In genomic region chr6:124447356-124447755, GRCm38 (mm10) we compare ENCODE assay signal across 34 mouse cellular contexts. TPM values are rescaled to one million over a fixed set of nuclear protein-coding genes. Genes with fewer than 3 reads are reported as not detected.
"Had no signal": no experiment of that assay in that cellular context is flagged by ENCODE, and none has a peak within 500 bp of the region (broad histone marks: within the 10 kb centered on the region; RNA-seq: fewer than 3 reads in every experiment).

No protein-coding gene starts in this region.

- H3K27ac ChIP-seq: heart, embryonic 10.5 days; heart, embryonic 13.5 days; heart, embryonic 15.5 days; hindbrain, embryonic 10.5 days; hindbrain, embryonic 12.5 days; hindbrain, embryonic 13.5 days; hindbrain, embryonic 14.5 days; hindbrain, embryonic 15.5 days; hindbrain, postnatal 0 days; intestine, embryonic 15.5 days; layer of hippocampus, adult 2 months; left cerebral cortex, adult 2 months had no signal

- DNase-seq: heart, postnatal 10 days; heart, postnatal 14 days; heart, postnatal 36 days; heart, postnatal 4 days; kidney, adult 11 months; kidney, adult 18-20 months; kidney, adult 2 months; kidney, adult 8-10 months; kidney, adult 9 months; kidney, postnatal 10 days; kidney, postnatal 14 days; kidney, postnatal 25 days; kidney, postnatal 36 days; kidney, postnatal 4 days; layer of hippocampus, adult 9-11 months; layer of hippocampus, postnatal 36 days had no signal

- H3K27me3 ChIP-seq: heart, embryonic 15.5 days; hindbrain, embryonic 12.5 days; hindbrain, embryonic 13.5 days; hindbrain, embryonic 15.5 days; intestine, embryonic 15.5 days had no signal

- H3K4me3 ChIP-seq: heart, embryonic 10.5 days; heart, embryonic 12.5 days; heart, embryonic 13.5 days; heart, embryonic 15.5 days; hindbrain, embryonic 10.5 days; hindbrain, embryonic 12.5 days; hindbrain, embryonic 13.5 days; hindbrain, embryonic 15.5 days; intestine, embryonic 15.5 days; layer of hippocampus, adult 2 months; left cerebral cortex, adult 2 months had no signal

- H3K36me3 ChIP-seq: heart, embryonic 10.5 days; heart, embryonic 12.5 days; heart, embryonic 13.5 days; heart, embryonic 15.5 days; hindbrain, embryonic 10.5 days; intestine, embryonic 15.5 days had no signal

- H3K4me1 ChIP-seq: heart, embryonic 10.5 days; heart, embryonic 12.5 days; heart, embryonic 13.5 days; heart, embryonic 15.5 days; hindbrain, embryonic 10.5 days; hindbrain, embryonic 12.5 days; hindbrain, embryonic 13.5 days; hindbrain, embryonic 15.5 days had no signal

- H3K9me3 ChIP-seq: heart, embryonic 10.5 days; heart, embryonic 12.5 days; heart, embryonic 13.5 days; heart, embryonic 15.5 days; hindbrain, embryonic 10.5 days; hindbrain, embryonic 12.5 days; hindbrain, embryonic 13.5 days; hindbrain, embryonic 15.5 days; intestine, embryonic 15.5 days had no signal

- H3K4me2 ChIP-seq: heart, embryonic 11.5 days; heart, embryonic 12.5 days; heart, embryonic 13.5 days; heart, embryonic 15.5 days; hindbrain, embryonic 12.5 days; hindbrain, embryonic 13.5 days; hindbrain, embryonic 14.5 days; hindbrain, embryonic 15.5 days; intestine, embryonic 15.5 days had no signal

- H3K9ac ChIP-seq: heart, embryonic 12.5 days; heart, embryonic 13.5 days; heart, embryonic 15.5 days; hindbrain, embryonic 12.5 days; hindbrain, embryonic 13.5 days; hindbrain, embryonic 14.5 days; hindbrain, embryonic 15.5 days; intestine, embryonic 15.5 days had no signal

- ATAC-seq: hindbrain, embryonic 16.5 days; hindbrain, postnatal 0 days; inflammation-experienced regulatory T-cells, adult 6 months; intestine, embryonic 15.5 days; intestine, embryonic 16.5 days; intestine, postnatal 0 days had no signal

RNA-seq across cellular contexts. Expression of gene Clstn3, which starts 17.2 kb away (rescaled TPM):
- polyA plus RNA-seq: inflammation-experienced regulatory T-cells, adult 6 months had no signal

RNA-seq across cellular contexts. Expression of gene C1rl, which starts 45.6 kb away (rescaled TPM):
- polyA plus RNA-seq: inflammation-experienced regulatory T-cells, adult 6 months had no signal
